Mouse (Mus musculus) liver, embryonic 14 days (tissue): ENCODE data around the gene Ren1. TPM values are rescaled to one million over a fixed set of nuclear protein-coding genes. Genes with fewer than 3 reads are reported as not detected.

Experiments
- polyA plus RNA-seq: library from polyadenylated mRNA; depleted of rRNA; stranded (reverse); fragments of >200 nt; gene quantifications from 2 replicates; pipeline ENCODE4 v1.2.3, GENCODE M21; 2012; rRNA removed

The Ren1 gene
- polyA plus RNA-seq: 0.25 and 0.35 TPM in 2 replicates

GRCm38 (mm10) chr1:133350210-133350609 is at the start of gene Ren1:
Ren1 (plus strand) TSS chr1:133350510.

GRCm38 (mm10) chr1:133309652-133310267 is 40.5 kb upstream of the Ren1 start, which contains the start of gene Golt1a:
Golt1a (plus strand) TSS chr1:133309800.

GRCm38 (mm10) chr1:133321267-133321925 is 28.9 kb upstream of the Ren1 start, which contains the start of gene Kiss1:
Kiss1 (plus strand) TSS chr1:133321875.

GRCm38 (mm10) chr1:133363276-133364021 is 13.1 kb downstream of the Ren1 start, which contains the start of gene Etnk2:
Etnk2 (plus strand) TSS chr1:133363572.

Other genes starting within 250 kb of the Ren1 start
- 30.2 and 33.7 TPM in 2 replicates for gene Ppp1r15b, start 219.4 kb upstream of the Ren1 start, polyA plus RNA-seq
- 2.0 TPM in 2 replicates for gene Plekha6, start 186.3 kb upstream of the Ren1 start, polyA plus RNA-seq
- 2.2 and 2.7 TPM in 2 replicates for gene Golt1a, start 40.7 kb upstream of the Ren1 start, polyA plus RNA-seq
- gene Kiss1, start 28.6 kb upstream of the Ren1 start, polyA plus RNA-seq: not detected in 2 replicates
- 2.8 and 3.3 TPM in 2 replicates for gene Etnk2, start 13.1 kb downstream of the Ren1 start, polyA plus RNA-seq
- gene Sox13, start 73.9 kb downstream of the Ren1 start, polyA plus RNA-seq: 4.3 TPM in 2 replicates